Mouse (Mus musculus) embryo, embryonic 9.5 days (tissue): Measurements from ENCODE around the gene D5Ertd579e.

Experiments
- DNase-seq: peaks from one replicate; pipeline ENCODE4 v3.0.0-alpha.2; 2017; ENCODE audit errors: extremely low spot score

Gene D5Ertd579e

GRCm38 (mm10) chr5:36720710-36721375 is 25.0 kb upstream of the D5Ertd579e start:
- no peak for DNase-seq

- DNase-seq = no peak
Observed at GRCm38 (mm10) chr5:36720219-36720618, 24.4 kb upstream of the D5Ertd579e start.

- no peak for DNase-seq
Observed at GRCm38 (mm10) chr5:36719601-36720000, 23.8 kb upstream of the D5Ertd579e start.

- no peak for DNase-seq
Observed at GRCm38 (mm10) chr5:36719135-36719534, 23.3 kb upstream of the D5Ertd579e start.

- DNase-seq = no peak
Observed at GRCm38 (mm10) chr5:36717889-36718288, 22.1 kb upstream of the D5Ertd579e start.

- no peak for DNase-seq
Observed at GRCm38 (mm10) chr5:36716816-36717215, 21.0 kb upstream of the D5Ertd579e start.

- DNase-seq = no peak
Observed at GRCm38 (mm10) chr5:36714832-36715231, 19.0 kb upstream of the D5Ertd579e start.

GRCm38 (mm10) chr5:36713693-36714092 is 17.9 kb upstream of the D5Ertd579e start:
- DNase-seq = no peak

- DNase-seq = peak; percentile 81
Observed at GRCm38 (mm10) chr5:36712553-36713534, 17.0 kb upstream of the D5Ertd579e start.

GRCm38 (mm10) chr5:36711863-36712262 is 16.0 kb upstream of the D5Ertd579e start:
- no peak for DNase-seq

GRCm38 (mm10) chr5:36705792-36706191 is 10.0 kb upstream of the D5Ertd579e start:
- DNase-seq = no peak

- no peak for DNase-seq
Observed at GRCm38 (mm10) chr5:36705390-36705789, 9.6 kb upstream of the D5Ertd579e start.

GRCm38 (mm10) chr5:36704684-36705083 is 8.9 kb upstream of the D5Ertd579e start:
- DNase-seq = no peak

GRCm38 (mm10) chr5:36700939-36701620 is 5.3 kb upstream of the D5Ertd579e start:
- DNase-seq = no peak

GRCm38 (mm10) chr5:36698689-36699088 is 2.9 kb upstream of the D5Ertd579e start:
- no peak for DNase-seq

- DNase-seq = no peak
Observed at GRCm38 (mm10) chr5:36698067-36698670, 2.3 kb upstream of the D5Ertd579e start.

GRCm38 (mm10) chr5:36696504-36697300 is 878 bp upstream of the D5Ertd579e start:
- DNase-seq = peak; percentile 24

GRCm38 (mm10) chr5:36695005-36695404 is 819 bp downstream of the D5Ertd579e start:
- no peak for DNase-seq

- DNase-seq = no peak
Observed at GRCm38 (mm10) chr5:36693651-36694050, 2.2 kb downstream of the D5Ertd579e start.

GRCm38 (mm10) chr5:36691423-36691822 is 4.4 kb downstream of the D5Ertd579e start:
- no peak for DNase-seq

GRCm38 (mm10) chr5:36685170-36685569 is 10.7 kb downstream of the D5Ertd579e start:
- no peak for DNase-seq
